Mouse (Mus musculus) heart, embryonic 14.5 days (tissue): ENCODE measurements around the gene Sgms2. TPM values are rescaled to one million over a fixed set of nuclear protein-coding genes. Genes with fewer than 3 reads are reported as not detected.

Source experiments
- ATAC-seq: fragments of 200-750 bp; cut with Nextera tagmentation; 2 replicates; pipeline ENCODE4 v1.8.0; 2017; ENCODE audit warnings: low read depth, moderate TSS enrichment; ENCODE audit not compliant: insufficient number of reproducible peaks, insufficient read depth, low FRiP score
- H3K27ac ChIP-seq, 2 experiments: fragments of 200-500 bp in 1 of 2; fragments of 300-500 bp in 1 of 2; sonication (generic) in 1 of 2; replicated peaks in 1 of 2; 2 replicates each; pipeline ENCODE4 v1.5.1; 2012 to 2014; ENCODE audit warnings: low read depth in 2 of 2, low read length in 2 of 2, control low read depth in 1 of 2, mild to moderate bottlenecking in 1 of 2, mixed read lengths in 1 of 2; ENCODE audit not compliant: control insufficient read depth in 1 of 2, insufficient read depth in 1 of 2
- H3K27me3 ChIP-seq: fragments of 300-500 bp; sonication (generic); 2 replicates; pipeline ENCODE4 v1.6.1; 2014; ENCODE audit warnings: mild to moderate bottlenecking, low read length, control low read depth; ENCODE audit not compliant: control insufficient read depth, insufficient read depth
- H3K36me3 ChIP-seq: fragments of 300-500 bp; sonication (generic); 2 replicates; pipeline ENCODE4 v1.6.1; 2014; ENCODE audit warnings: mild to moderate bottlenecking, control low read depth, low read length, mixed read lengths; ENCODE audit not compliant: control insufficient read depth, insufficient read depth
- H3K4me1 ChIP-seq, 2 experiments: fragments of 200-500 bp in 1 of 2; fragments of 300-500 bp in 1 of 2; sonication (generic) in 1 of 2; 2 replicates each; pipeline ENCODE4 v1.6.1; 2012 to 2014; ENCODE audit warnings: low read length in 2 of 2, control low read depth in 1 of 2, mixed read lengths in 1 of 2; ENCODE audit not compliant: control insufficient read depth in 2 of 2, insufficient read depth in 2 of 2
- H3K4me2 ChIP-seq: fragments of 300-500 bp; sonication (generic); 2 replicates; pipeline ENCODE4 v1.6.1; 2014; ENCODE audit warnings: mild to moderate bottlenecking, low read length
- H3K4me3 ChIP-seq, 2 experiments: fragments of 200-500 bp in 1 of 2; fragments of 300-500 bp in 1 of 2; sonication (generic) in 1 of 2; 2 replicates each; pipeline ENCODE4 v1.5.1; 2012 to 2014; ENCODE audit warnings: low read length in 2 of 2, mild to moderate bottlenecking in 2 of 2, control low read depth in 1 of 2, low read depth in 1 of 2, moderate library complexity in 1 of 2; ENCODE audit not compliant: control insufficient read depth in 1 of 2, insufficient read depth in 1 of 2
- H3K9ac ChIP-seq: fragments of 300-500 bp; sonication (generic); 2 replicates; pipeline ENCODE4 v1.6.1; 2014; ENCODE audit warnings: mild to moderate bottlenecking, low read length
- H3K9me3 ChIP-seq: fragments of 300-500 bp; sonication (generic); 2 replicates; pipeline ENCODE4 v1.6.1; 2016; ENCODE audit warnings: low read length, control low read depth; ENCODE audit not compliant: control insufficient read depth
- WGBS: fragments of 180-500 bp; shearing (Covaris S2); extraction: QIAGEN DNeasy Blood & Tissue Kit; methylation state at CpG from one replicate; pipeline ENCODE4 v1.1.7; 2014; 5-methylcytosine and 5-hydroxymethylcytosine counted together
- polyA plus RNA-seq: library from polyadenylated mRNA; unstranded; fragments of >200 nt; fragmentation: Nextera tagmentation; extraction: Ambion mirVana; gene quantifications from 2 replicates; pipeline ENCODE4 v1.2.1, GENCODE M21; 2014

Sgms2 gene
- polyA plus RNA-seq, 1 experiment from 2014 or later = 0.65 TPM

DNA sequence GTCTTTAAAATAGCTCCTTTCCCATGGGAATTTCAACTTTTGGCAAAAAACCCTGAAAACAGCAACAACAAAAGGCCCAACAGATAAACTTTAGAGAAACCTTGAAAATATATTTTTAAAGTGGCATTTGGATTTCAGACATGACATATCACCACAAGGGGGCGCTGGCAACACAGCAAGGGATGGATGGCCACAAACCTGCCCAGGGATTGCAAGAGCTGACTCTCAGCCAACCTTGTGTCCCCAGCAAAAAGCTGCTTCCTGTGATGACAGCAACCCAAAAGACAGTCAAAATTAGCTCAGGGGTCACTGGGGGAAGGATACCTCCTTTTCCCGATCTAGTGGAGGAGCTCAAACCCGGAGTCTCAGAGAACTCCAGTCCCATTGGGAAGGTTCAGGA, 171.0 kb downstream of the Sgms2 start:
- WGBS = 4% methylated on average over 3 of the region's 3 CpGs
- H3K4me2 ChIP-seq = no peak overlapping the region
- H3K4me3 ChIP-seq = no peak overlapping the region

GRCm38 (mm10) chr3:131318211-131318610, 173.0 kb downstream of the Sgms2 start:
- Histone ChIP-seq H3K36me3 (no peaks in the 10 kb centered on the region), H3K4me1 (peaks cover 4 to 5% of the 10 kb centered on the region in 2 experiments; a peak in 2 of 4 replicates), H3K27ac (no peak overlapping the region), H3K9ac (no peak overlapping the region), H3K4me3 (no peak overlapping the region), H3K27me3 (no peaks in the 10 kb centered on the region), H3K4me2 (no peak overlapping the region), H3K9me3 (no peaks in the 10 kb centered on the region)
- no peak for ATAC-seq
- WGBS = 40% methylated on average over 2 of the region's 2 CpGs

More for the DNA sequence above, 171.0 kb downstream of the Sgms2 start:
- ATAC-seq = no peak
- Histone ChIP-seq H3K36me3 (no peaks in the 10 kb centered on the region), H3K27me3 (no peaks in the 10 kb centered on the region), H3K9ac (no peak overlapping the region), H3K9me3 (no peaks in the 10 kb centered on the region), H3K4me1 (peaks cover 4 to 5% of the 10 kb centered on the region in 2 experiments; a peak in 2 of 4 replicates), H3K27ac (no peak overlapping the region)

DNA sequence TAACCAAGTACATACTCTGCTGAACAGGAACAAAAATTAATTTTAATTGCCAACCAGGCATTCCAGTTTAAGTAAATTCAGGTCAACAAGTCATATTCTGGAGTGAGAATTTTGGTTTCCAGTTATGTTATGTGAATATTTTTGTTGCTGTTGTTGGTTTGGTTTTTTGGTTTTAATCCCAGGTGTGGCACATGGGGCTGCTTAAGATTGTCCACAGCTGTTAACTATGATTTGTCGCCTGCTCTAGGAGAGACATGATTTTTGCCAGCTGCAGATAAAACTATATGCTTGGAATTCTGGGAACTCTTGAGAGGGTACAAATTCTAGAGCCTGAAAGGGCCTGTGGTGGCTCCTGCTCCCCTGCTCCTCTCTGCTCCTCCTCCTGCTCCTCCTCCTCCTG, 174.1 kb downstream of the Sgms2 start:
- Histone ChIP-seq H3K9ac (no peak overlapping the region), H3K36me3 (no peaks in the 10 kb centered on the region), H3K4me3 (no peak overlapping the region), H3K4me2 (no peak overlapping the region), H3K27me3 (no peaks in the 10 kb centered on the region), H3K4me1 (peaks cover 4 to 5% of the 10 kb centered on the region in 2 experiments; a peak in 2 of 4 replicates), H3K9me3 (no peaks in the 10 kb centered on the region), H3K27ac (no peak overlapping the region)
- no peak for ATAC-seq
- 71% methylated on average over 1 of the region's 1 CpGs for WGBS

DNA sequence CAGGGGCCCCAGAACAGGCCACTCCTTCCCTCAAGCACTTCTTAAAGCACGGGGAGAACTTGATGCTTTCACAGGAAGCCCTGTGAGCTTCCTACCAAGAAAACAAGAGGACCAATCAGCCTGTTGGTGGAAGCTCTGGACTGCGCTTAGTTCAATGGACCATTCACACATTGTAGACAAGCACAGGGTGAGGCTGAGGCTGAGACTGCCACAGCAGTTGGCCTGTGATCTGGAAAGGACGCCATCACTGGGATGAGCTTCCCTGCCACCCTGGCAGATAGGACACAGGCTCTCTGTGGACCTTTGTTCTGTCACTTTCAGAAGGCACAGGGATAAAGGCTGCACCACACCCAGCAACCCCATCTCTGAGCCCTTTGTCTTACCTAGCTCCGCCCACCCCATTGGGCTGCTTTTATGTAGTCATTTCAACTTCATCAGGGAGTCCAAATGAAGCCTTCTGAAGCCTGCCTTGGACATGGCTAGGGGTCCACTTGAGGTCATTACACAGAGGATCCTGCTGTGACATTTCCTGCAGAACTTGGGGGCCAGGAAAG, 175.2 kb downstream of the Sgms2 start:
- Histone ChIP-seq H3K4me1 (peaks cover 4 to 5% of the 10 kb centered on the region in 2 experiments; a peak in 2 of 4 replicates), H3K27me3 (no peaks in the 10 kb centered on the region), H3K9ac (peak overlapping the region; percentile 35), H3K4me3 (peak overlapping the region in 1 of 2 experiments; percentile 10; a peak in 1 of 4 replicates), H3K27ac (no peak overlapping the region; a peak in 1 of 4 replicates), H3K36me3 (no peaks in the 10 kb centered on the region), H3K9me3 (no peaks in the 10 kb centered on the region), H3K4me2 (peak overlapping the region; percentile 57)
- WGBS = 45% methylated on average over 4 of the region's 4 CpGs
- no peak for ATAC-seq

GRCm38 (mm10) chr3:131312340-131312739, 178.9 kb downstream of the Sgms2 start:
- H3K4me1 ChIP-seq = peaks cover 4 to 5% of the 10 kb centered on the region in 2 experiments; a peak in 2 of 4 replicates
- H3K4me3 ChIP-seq = no peak overlapping the region
- H3K9me3 ChIP-seq = peaks cover 16% of the 10 kb centered on the region
- no peak overlapping the region for H3K9ac ChIP-seq
- no peaks in the 10 kb centered on the region for H3K27me3 ChIP-seq
- H3K4me2 ChIP-seq = no peak overlapping the region
- 57% methylated on average over 9 of the region's 9 CpGs for whole genome bisulfite sequencing
- ATAC-seq = no peak
- H3K36me3 ChIP-seq = no peaks in the 10 kb centered on the region
- no peak overlapping the region for H3K27ac ChIP-seq

DNA sequence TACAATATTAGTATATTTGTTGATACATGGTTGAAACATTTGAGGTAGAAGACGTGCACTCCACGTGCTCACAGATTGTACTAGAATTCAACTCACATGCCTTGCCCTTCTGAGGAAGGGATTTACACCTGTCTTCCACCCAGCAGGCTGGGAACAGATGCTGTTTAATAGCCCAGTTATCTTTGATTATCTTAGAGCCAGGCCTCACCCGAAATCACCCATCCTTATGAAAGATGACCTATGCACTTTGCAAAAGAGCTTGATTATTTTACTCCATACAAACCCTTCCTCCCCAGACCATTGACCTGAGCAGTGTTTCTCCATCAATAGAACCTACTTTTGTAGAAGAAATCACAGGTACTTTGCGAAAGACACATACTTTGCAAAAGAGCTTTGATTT, 180.6 kb downstream of the Sgms2 start:
- no peak overlapping the region for H3K4me2 ChIP-seq
- no peaks in the 10 kb centered on the region for H3K36me3 ChIP-seq
- no peak for ATAC-seq
- H3K4me1 ChIP-seq = no peaks in the 10 kb centered on the region
- H3K27me3 ChIP-seq = no peaks in the 10 kb centered on the region
- no peak overlapping the region for H3K4me3 ChIP-seq
- H3K9me3 ChIP-seq = peaks cover 16% of the 10 kb centered on the region
- H3K9ac ChIP-seq = no peak overlapping the region
- 83% methylated on average over 4 of the region's 4 CpGs for WGBS
- no peak overlapping the region for H3K27ac ChIP-seq

DNA sequence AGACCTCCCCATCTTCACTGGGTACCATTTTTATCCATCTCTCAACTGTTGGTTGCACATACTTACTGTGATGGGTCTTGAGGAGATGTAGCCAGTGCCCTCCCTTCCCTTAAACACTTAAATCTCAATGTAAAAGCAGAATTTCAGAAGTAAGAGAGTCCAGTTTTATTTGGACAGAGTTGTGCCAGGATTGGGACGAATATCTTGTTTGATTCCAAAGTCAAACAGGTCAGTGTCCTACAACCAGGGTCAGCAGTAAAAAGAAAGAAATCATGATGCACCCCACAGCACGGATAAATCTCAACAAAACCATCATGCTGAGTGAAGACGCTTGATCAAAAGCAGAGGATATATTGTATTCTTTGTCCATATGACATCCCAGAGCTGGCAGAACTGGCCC, 183.4 kb downstream of the Sgms2 start:
- no peak overlapping the region for H3K27ac ChIP-seq
- H3K4me1 ChIP-seq = no peaks in the 10 kb centered on the region
- peaks cover 16% of the 10 kb centered on the region for H3K9me3 ChIP-seq
- H3K9ac ChIP-seq = no peak overlapping the region
- H3K4me2 ChIP-seq = no peak overlapping the region
- no peaks in the 10 kb centered on the region for H3K27me3 ChIP-seq
- 76% methylated on average over 3 of the region's 3 CpGs for WGBS
- no peaks in the 10 kb centered on the region for H3K36me3 ChIP-seq
- no peak for ATAC-seq
- no peak overlapping the region for H3K4me3 ChIP-seq

DNA sequence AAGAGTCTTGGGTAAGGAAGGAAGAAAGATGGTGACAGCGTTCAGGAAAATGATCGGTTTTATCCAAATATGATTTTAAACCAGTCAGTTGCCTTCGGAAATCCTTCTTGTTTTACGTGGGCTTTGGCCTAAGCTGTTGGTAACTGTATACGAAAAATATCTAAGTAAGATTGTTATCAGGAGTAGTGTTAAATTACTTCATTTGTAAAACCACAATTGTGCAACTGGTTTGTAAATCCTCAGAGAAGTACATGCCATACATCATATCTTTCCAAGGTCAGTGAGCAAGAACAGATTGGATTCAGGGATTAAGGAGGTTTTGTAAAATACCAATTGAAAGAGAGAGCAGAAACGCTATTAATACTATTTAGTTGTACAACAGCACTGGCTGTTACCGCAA, 185.0 kb downstream of the Sgms2 start:
- WGBS = 88% methylated on average over 7 of the region's 7 CpGs
- no peak for ATAC-seq
- H3K9me3 ChIP-seq = peaks cover 16% of the 10 kb centered on the region

More for the DNA sequence above, 185.0 kb downstream of the Sgms2 start:
- H3K4me1 ChIP-seq = peaks cover 3 to 6% of the 10 kb centered on the region in 2 experiments; a peak in 2 of 4 replicates
- H3K36me3 ChIP-seq = no peaks in the 10 kb centered on the region
- H3K4me2 ChIP-seq = no peak overlapping the region
- H3K9ac ChIP-seq = no peak overlapping the region
- no peaks in the 10 kb centered on the region for H3K27me3 ChIP-seq
- H3K27ac ChIP-seq = no peak overlapping the region
- no peak overlapping the region for H3K4me3 ChIP-seq
